Mouse (Mus musculus): Measurements from ENCODE around the gene Fos.

Gene Fos

DNA sequence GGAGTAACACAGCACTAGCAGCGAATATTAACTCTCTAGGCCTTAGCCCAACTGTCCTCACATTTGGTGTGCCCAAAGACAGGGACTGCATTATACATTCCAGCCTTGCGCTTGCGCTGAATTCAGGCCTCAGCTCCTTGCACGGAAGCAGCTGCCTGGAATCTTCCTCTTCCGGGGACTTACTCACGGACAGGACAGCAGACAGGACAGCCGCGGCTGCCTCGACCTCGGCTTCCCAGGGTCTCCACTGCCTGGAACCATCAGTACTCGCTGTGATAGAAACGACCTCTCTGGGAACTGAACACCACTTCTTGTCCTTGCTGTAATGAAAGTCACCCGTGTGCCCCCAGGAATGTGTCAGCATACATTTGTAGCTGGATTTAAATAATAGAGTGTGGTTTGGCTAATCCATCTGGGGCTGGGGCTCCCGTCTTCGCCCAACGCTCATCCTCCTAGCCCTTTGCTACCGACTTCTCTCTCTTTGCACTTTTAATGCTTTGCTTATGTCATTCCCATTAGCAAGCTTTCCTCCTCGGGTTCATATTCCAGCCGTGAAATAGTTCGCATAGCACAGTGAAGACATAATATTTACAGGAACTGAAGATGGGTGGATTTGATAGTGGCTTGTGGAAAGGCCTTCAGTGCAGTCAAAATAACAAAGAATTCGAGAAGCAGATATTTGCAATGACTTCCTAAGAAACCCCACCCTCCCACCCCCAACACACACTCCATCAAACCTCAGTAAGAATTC is 11.6 kb upstream of the Fos start:
- no peak for DNase-seq (ENCODE audit: low spot score in 2 of 2)

DNA sequence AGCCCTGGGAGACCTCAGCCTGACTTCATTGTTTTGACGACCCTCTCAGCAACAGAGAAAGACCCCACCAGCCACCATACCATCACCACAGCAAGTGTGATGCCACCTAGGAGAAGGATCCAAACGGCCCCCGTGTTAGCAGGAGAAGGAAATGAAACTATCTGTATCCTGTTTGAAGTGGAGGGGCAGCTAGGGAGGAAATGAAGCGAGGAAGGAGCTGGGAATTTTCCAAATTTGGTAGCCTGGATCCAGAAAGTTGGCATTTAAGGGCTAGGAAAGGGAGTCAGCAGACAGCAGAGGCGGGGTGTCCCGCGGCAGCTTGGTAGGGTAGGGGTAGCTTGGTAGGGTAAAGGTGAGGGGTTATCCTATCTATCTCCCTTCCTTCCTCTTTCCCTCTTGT is 10.9 kb upstream of the Fos start:
- no peak for DNase-seq (ENCODE audit: low spot score in 2 of 2)

GRCm38 (mm10) chr12:85464431-85464830 is 9.3 kb upstream of the Fos start:
- DNase-seq (ENCODE audit: low spot score in 2 of 2): no peak

DNA sequence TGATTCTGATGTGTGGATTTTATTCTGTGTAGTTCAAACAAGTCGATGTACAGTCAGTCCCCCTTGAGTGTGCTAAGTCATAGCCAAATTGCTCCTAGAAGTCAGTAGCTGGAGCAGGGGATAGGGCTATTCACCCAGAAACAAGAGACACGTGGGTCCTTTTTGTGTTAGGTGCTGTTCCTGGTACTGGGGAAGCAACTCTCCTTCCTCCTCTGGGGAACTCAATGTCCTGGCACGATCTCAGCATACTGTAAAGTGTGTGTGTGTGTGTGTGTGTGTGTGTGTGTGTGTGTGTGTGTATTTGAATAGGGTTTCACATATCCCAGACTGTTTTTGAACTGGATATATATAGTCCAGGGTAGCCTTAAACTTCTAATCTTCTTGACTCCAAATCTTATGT is 8.8 kb upstream of the Fos start:
- no peak for DNase-seq (ENCODE audit: low spot score in 2 of 2)

DNA sequence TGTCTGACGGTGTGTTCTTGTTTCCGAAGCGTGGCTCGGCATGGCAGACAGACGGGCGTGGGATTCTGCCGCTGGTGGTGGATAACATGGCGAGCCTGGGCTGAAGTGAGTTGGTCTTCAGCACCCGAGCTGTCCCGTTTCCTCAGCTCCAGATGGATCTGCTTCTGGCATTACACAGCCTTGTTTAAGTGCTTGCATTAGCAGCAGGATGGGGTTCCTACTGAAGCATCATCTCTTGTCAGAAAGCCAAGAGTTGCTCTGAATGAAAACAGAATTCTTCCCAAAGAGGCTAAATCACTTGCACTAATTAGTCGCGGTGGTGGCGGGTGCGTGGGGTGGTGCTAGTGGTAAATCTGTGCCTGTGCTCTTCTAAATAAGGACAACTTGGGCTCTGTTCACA is 5.8 kb upstream of the Fos start:
- no peak for DNase-seq (ENCODE audit: low spot score in 2 of 2)

DNA sequence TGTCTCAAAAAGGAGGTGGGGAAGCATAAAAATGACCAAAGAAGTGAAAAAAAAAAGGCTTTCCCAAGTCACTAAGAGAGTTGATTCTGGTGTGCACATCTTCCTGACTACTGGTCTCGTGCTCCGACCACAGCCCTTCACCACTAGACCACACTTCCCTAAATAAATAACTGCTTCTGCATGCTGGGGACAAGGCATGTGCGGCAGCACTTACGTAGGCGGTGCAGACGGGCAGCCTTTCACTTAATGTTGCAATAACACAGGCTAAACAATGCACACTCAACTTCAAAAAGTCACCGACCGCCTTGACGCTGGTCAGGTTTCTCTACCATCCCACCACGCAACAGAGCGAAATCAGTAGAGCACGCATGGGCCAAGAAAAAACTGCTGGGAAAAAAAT is 5.0 kb upstream of the Fos start:
- DNase-seq (ENCODE audit: low spot score in 2 of 2): no peak

GRCm38 (mm10) chr12:85471920-85472655 is 1.6 kb upstream of the Fos start:
- DNase-seq (ENCODE audit: low spot score in 2 of 2): peak; percentile 82 to 84

DNA sequence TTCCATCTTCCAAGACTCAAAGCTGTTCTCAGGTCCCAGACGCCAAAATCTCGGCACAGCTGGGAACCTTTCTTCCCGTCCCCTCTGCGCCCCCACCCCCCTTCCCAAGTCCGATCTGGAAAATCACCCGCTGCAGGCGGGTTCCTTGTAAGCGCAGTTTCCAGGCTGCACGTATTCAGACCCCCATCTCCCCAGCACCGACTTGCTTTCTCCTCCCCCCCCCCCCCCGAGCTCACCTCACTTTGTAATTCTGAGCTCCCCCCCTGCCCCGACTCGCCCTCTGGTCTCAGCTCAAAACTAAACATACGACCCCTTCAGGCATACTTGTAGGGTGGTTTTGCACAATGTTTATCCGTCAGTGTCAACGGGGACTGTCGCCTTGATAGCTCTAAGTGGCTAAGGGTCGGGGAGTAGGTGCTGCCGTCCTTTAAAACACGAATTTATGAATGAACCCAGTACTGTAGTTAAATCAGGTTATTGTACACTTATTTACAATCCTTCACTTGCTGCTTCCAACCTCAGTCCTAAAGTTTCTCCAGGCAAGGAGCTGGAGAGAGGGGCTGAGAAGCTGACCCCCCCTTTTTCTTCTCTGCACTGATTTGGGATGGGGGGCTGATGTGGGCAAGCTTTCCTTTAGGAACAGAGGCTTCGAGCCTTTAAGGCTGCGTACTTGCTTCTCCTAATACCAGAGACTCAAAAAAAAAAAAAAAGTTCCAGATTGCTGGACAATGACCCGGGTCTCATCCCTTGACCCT is 857 bp upstream of the Fos start:
- DNase-seq (ENCODE audit: low spot score in 2 of 2): no peak

- DNase-seq (ENCODE audit: low spot score in 2 of 2): peak; percentile 59 to 64
Observed at GRCm38 (mm10) chr12:85474298-85475231, 875 bp downstream of the Fos start.

- no peak for DNase-seq (ENCODE audit: low spot score in 2 of 2)
Observed at GRCm38 (mm10) chr12:85475232-85475919, 1.7 kb downstream of the Fos start.

GRCm38 (mm10) chr12:85475920-85476828 is 2.5 kb downstream of the Fos start:
- no peak for DNase-seq (ENCODE audit: low spot score in 2 of 2)

DNA sequence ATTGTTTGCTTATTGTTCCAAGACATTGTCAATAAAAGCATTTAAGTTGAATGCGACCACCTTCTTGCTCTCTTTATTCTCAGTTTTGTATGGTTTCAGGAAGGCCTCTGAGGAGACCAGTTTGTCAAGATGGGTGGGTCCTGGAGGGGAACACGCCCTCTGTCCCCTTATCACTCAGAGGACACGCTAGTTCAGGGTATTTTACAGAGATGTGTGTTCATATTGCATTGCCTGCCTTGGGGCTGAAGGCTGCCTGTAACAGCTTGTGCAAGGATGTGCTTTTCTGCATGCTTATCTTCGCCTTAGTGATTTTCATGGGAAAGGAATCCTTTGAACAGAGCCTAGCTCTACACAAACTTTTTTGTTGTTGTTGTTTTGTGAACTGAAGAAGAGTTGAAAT is 3.5 kb downstream of the Fos start:
- DNase-seq (ENCODE audit: low spot score in 2 of 2): no peak

DNA sequence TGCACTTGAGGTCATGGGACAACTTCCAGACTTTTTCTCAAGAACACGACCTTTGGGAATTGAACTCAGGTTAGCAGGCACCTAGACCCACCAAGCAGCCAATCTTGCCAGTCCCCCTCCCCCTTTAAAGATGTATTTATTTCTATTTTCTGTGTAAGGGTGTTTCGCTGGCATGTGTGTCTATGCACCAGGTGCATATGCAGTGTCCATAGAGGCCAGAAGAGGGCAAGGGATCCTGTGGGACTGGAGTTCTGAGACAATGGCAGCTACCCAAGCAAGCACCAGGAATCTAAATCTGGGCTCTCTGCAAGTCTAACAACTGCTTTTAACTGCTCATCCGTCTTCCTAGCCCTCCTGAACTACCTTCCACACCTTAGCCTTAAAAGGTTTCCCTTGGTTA is 4.1 kb downstream of the Fos start:
- DNase-seq (ENCODE audit: low spot score in 2 of 2): no peak

GRCm38 (mm10) chr12:85478696-85479095 is 5.0 kb downstream of the Fos start:
- DNase-seq (ENCODE audit: low spot score in 2 of 2): no peak

DNA sequence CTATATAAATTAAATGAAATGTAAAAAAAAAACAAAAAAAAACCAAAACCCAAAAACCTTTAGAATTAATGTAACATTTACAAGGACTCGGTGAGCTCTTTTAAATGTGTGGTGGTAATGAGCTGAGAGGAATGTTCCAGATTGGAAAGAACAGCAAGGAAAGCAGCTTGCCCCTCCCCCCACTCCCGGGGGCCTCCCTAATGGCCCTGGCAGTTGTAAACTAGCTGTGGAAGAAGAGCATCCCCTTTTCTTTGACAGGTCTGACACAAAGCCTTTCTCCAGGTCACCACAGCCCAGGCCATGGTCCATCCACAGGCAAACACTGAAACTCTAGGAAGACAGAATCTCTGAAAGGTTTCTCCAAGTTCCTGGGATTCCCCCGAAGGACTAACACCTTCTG is 5.5 kb downstream of the Fos start:
- no peak for DNase-seq (ENCODE audit: low spot score in 2 of 2)

GRCm38 (mm10) chr12:85483155-85483554 is 9.5 kb downstream of the Fos start:
- DNase-seq (ENCODE audit: low spot score in 2 of 2): no peak

GRCm38 (mm10) chr12:85484655-85485054 is 11.0 kb downstream of the Fos start:
- no peak for DNase-seq (ENCODE audit: low spot score in 2 of 2)

DNA sequence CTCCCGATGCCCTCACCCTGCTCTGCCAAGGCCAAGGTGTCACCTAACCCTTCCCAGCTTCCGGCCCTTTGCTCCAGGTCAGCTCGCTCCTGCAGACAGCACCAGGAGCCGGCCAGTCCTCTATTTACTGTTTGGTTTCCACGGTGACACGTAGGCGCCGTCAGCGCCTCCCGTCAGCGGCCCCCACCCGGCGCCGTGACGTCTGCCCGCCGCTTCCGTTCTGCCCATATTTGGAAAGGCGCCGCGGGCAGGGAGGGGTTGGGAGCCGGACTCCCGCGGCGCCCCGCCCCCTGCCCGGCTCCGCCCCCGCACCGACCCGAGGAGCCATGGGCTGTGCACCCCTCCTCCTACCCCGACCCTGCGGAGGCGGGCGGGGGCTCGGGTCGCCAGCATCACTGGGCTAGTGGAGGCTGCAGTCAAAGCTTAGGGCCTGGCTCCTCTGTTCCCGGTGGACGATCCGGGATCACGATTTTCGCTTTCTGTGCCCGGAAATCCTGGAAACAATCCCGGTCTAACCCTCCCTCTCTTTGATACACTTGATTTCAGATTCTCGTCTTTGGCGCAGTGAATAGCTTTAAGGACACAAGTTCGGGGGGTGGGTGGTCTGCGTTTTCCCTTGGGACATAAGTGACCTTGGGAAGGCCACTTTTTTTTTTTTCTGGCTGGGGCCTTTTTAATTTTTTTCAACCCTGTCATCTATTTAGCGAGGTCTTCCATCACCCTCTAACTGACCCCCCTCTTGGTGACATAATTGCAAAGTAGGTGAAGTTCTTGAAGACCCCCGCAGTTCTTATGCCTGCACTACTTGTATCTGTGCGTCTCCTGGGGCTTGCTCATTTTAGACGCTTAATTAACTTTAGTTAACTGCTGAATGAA is 12.4 kb downstream of the Fos start:
- DNase-seq (ENCODE audit: low spot score in 2 of 2): peak; percentile 96 to 97

DNA sequence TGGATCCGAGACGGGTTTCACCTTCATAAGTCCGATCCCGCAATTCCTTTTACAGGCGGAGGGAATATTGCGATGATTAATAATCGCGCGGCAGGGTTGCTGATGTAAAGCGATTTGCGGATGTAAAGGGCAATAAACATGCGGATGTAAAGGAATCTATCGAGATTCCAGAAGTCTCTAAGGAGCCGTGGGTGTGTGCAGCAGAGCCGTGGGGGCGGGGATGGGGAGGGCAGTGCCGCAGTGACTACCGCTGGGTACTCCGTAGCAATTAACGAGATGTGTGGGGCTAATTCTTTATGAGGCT is 13.0 kb downstream of the Fos start:
- DNase-seq (ENCODE audit: low spot score in 2 of 2): no peak

Measured in urinary bladder, postnatal 36 days (tissue).